10 mouse cellular contexts compared by ENCODE assay signal in the genomic region with DNA sequence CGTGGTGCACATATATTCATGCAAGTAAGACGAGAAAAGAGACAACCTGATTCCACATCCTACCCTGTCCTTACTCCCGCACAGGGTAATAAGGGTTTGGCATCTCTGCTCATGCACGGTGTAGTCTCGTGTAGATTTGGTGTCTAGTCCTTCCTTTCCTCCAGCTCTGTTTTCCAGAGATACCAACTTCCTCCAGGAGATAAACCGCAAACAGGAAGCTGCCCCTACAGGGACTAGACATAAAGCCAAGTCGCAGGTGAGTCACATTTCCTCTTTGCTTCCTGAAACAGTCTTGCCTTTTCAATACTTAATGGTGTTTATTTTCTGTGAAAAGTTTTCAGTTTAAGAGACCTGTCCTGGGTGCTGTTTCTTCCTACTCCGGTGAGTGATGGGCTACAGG. TPM values are rescaled to one million over a fixed set of nuclear protein-coding genes. Genes with fewer than 3 reads are reported as not detected.
DNase-seq lines count a peak whose midpoint lies in the region; ATAC-seq and TF ChIP-seq lines count a peak whose summit lies in the region.
"Had no signal": no experiment of that assay in that cellular context is flagged by ENCODE, and none has a peak within 500 bp of the region (broad histone marks: within the 10 kb centered on the region; RNA-seq: fewer than 3 reads in every experiment).

No protein-coding gene starts in this region.

- 25% methylated on average over 8 of the region's 8 CpGs for WGBS in liver, embryonic 13.5 days (ENCODE audit: insufficient replicate concordance)

- H3K36me3 ChIP-seq in testis, adult 2 months (ENCODE audit: control insufficient read depth, insufficient read depth, low read length) = no peaks in the 10 kb centered on the region
- no peaks in the 10 kb centered on the region for H3K36me3 ChIP-seq in liver, embryonic 13.5 days

- TF ChIP-seq CTCF in gastrocnemius, adult 2 months (IDR thresholded peaks at IDR 0.05) = no peak
- TF ChIP-seq CTCF in testis, adult 2 months (IDR thresholded peaks at IDR 0.05; ENCODE audit: control insufficient read depth, insufficient read depth, insufficient replicate concordance, low read depth, low read length) = no peak

- no peak overlapping the region for H3K9ac ChIP-seq in liver, embryonic 13.5 days

- no peak for TF ChIP-seq POLR2A in testis, adult 2 months (IDR thresholded peaks at IDR 0.05; ENCODE audit: control insufficient read depth, low read depth, low read length)

- ATAC-seq in liver, embryonic 13.5 days (ENCODE audit: low read depth) = no peak

- no peaks in the 10 kb centered on the region for H3K27me3 ChIP-seq in testis, adult 2 months (ENCODE audit: control insufficient read depth, insufficient read depth, low read length)
- H3K27me3 ChIP-seq in liver, embryonic 13.5 days = no peaks in the 10 kb centered on the region

- H3K4me2 ChIP-seq in liver, embryonic 13.5 days = peak overlapping the region; percentile 85

- intact Hi-C loops in gastrocnemius, adult 2 months (cut with DNase I) = no loop called here
- intact Hi-C loops in gastrocnemius, postnatal 14 days (cut with DNase I; ENCODE audit: low total_unique reads) = no loop called here

- peak overlapping the region; percentile 79 for H3K4me3 ChIP-seq in gastrocnemius, adult 2 months
- peak overlapping the region; percentile 87; the same call in 1 of the 2 replicates for H3K4me3 ChIP-seq in testis, adult 2 months (ENCODE audit: control insufficient read depth, low read depth, low read length)
- peak overlapping the region; percentile 67; the same call in 1 of the 2 replicates for H3K4me3 ChIP-seq in liver, embryonic 13.5 days (replicated peaks)

- H3K27ac ChIP-seq in gastrocnemius, adult 2 months = no peak overlapping the region
- H3K27ac ChIP-seq in testis, adult 2 months (ENCODE audit: control insufficient read depth, insufficient read depth, low read depth, low read length) = no peak overlapping the region
- no peak overlapping the region for H3K27ac ChIP-seq in liver, embryonic 13.5 days

- no peak for DNase-seq in gastrocnemius, adult 2 months
- no peak for DNase-seq in gastrocnemius, postnatal 14 days
- no peak for DNase-seq in testis, postnatal 14 days (ENCODE audit: low spot score)
- no peak for DNase-seq in liver, embryonic 13.5 days
- DNase-seq in thymus, adult 18-20 months = no peak
- DNase-seq in layer of hippocampus, adult 11-12 months (ENCODE audit: low spot score) = no peak
- no peak for DNase-seq in gastrocnemius, adult 18-20 months (ENCODE audit: low spot score)
- DNase-seq: gastrocnemius, postnatal 10 days had no signal

- no peaks in the 10 kb centered on the region for H3K9me3 ChIP-seq in liver, embryonic 13.5 days (replicated peaks)

- peaks cover 10% of the 10 kb centered on the region for H3K4me1 ChIP-seq in testis, adult 2 months (ENCODE audit: control insufficient read depth, insufficient read depth, low read length)
- H3K4me1 ChIP-seq in liver, embryonic 13.5 days (replicated peaks) = peaks cover 25% of the 10 kb centered on the region

RNA-seq across cellular contexts. Expression of gene Zfp28, which starts 0.9 kb away (rescaled TPM):
- 1 to 10 TPM in 1 of 2 experiments, under 1 TPM in 1; 0.75 to 1.2 TPM for total RNA-seq in gastrocnemius, adult 2 months (2021)
- total RNA-seq in gastrocnemius, postnatal 14 days (2021) = 1 to 10 TPM; 1.9 to 2.2 TPM
- 2.6 and 2.9 TPM in 2 replicates for polyA plus RNA-seq in testis, adult 2 months (2012; rRNA removed)
- 1.3 and 1.6 TPM in 2 replicates for polyA plus RNA-seq in liver, embryonic 13.5 days (2015; fragmentation: Nextera tagmentation; extraction: Ambion mirVana)
- 1 to 10 TPM in 1 of 2 experiments, under 1 TPM in 1; 0.90 to 1.0 TPM for total RNA-seq in gastrocnemius, adult 18-20 months (2021)

RNA-seq across cellular contexts. Expression of gene Smim17, which starts 14.5 kb away (rescaled TPM):
- under 1 TPM; 0.45 to 0.77 TPM for total RNA-seq in gastrocnemius, adult 2 months (2021)
- total RNA-seq in gastrocnemius, postnatal 14 days (2021) = under 1 TPM in 1 of 2 experiments, not detected in 1; 0.33 TPM
- 0.61 and 1.2 TPM in 2 replicates for polyA plus RNA-seq in testis, adult 2 months (2012; rRNA removed)
- polyA plus RNA-seq in liver, embryonic 13.5 days (2015; fragmentation: Nextera tagmentation; extraction: Ambion mirVana) = not detected in 2 replicates
- under 1 TPM; 0.12 to 0.16 TPM for total RNA-seq in gastrocnemius, adult 18-20 months (2021)

RNA-seq across cellular contexts. Expression of gene Zfp78, which starts 20.9 kb away (rescaled TPM):
- total RNA-seq in gastrocnemius, adult 2 months (2021) = 1 to 10 TPM; 2.1 to 2.4 TPM
- 1 to 10 TPM in 1 of 2 experiments, under 1 TPM in 1; 0.82 to 1.7 TPM for total RNA-seq in gastrocnemius, postnatal 14 days (2021)
- polyA plus RNA-seq in testis, adult 2 months (2012; rRNA removed) = 2.5 and 2.8 TPM in 2 replicates
- polyA plus RNA-seq in liver, embryonic 13.5 days (2015; fragmentation: Nextera tagmentation; extraction: Ambion mirVana) = 0.88 and 0.97 TPM in 2 replicates
- total RNA-seq in gastrocnemius, adult 18-20 months (2021) = 1 to 10 TPM; 1.8 to 2.5 TPM

RNA-seq across cellular contexts. Expression of gene Gm20715, which starts 26.1 kb away (rescaled TPM):
- total RNA-seq in gastrocnemius, adult 2 months (2021) = not detected
- not detected for total RNA-seq in gastrocnemius, postnatal 14 days (2021)
- polyA plus RNA-seq in testis, adult 2 months (2012; rRNA removed) = 1.7 and 2.4 TPM in 2 replicates
- polyA plus RNA-seq in liver, embryonic 13.5 days (2015; fragmentation: Nextera tagmentation; extraction: Ambion mirVana) = not detected in 2 replicates
- not detected for total RNA-seq in gastrocnemius, adult 18-20 months (2021)
- total RNA-seq: gastrocnemius, postnatal 10 days had no signal
- polyA plus RNA-seq: C2C12 had no signal

RNA-seq across cellular contexts. Expression of gene Gm3854, which starts 40.5 kb away (rescaled TPM):
- total RNA-seq in gastrocnemius, adult 2 months (2021) = under 1 TPM; 0.45 to 0.51 TPM
- under 1 TPM; 0.06 to 0.11 TPM for total RNA-seq in gastrocnemius, postnatal 14 days (2021)
- 0.88 and 1.1 TPM in 2 replicates for polyA plus RNA-seq in testis, adult 2 months (2012; rRNA removed)
- polyA plus RNA-seq in liver, embryonic 13.5 days (2015; fragmentation: Nextera tagmentation; extraction: Ambion mirVana) = 0.32 and 0.39 TPM in 2 replicates
- under 1 TPM; 0.32 to 0.45 TPM for total RNA-seq in gastrocnemius, adult 18-20 months (2021)
